Mouse (Mus musculus) neutrophil, adult 59 days (primary cell): Measurements from ENCODE around the gene Chst14. TPM values are rescaled to one million over a fixed set of nuclear protein-coding genes. Genes with fewer than 3 reads are reported as not detected.

Source experiments
- total RNA-seq, 2 experiments: library from RNA; stranded (reverse); gene quantifications; 1 replicate in 1 of 2; 2 replicates in 1 of 2; pipeline ENCODE4 v1.2.4; 2023

Gene Chst14
- total RNA-seq: 1 to 10 TPM; 3.4 to 4.7 TPM

GRCm38 (mm10) chr2:118926361-118926997 is at the start of gene Chst14:
Gene Chst14 (plus strand): TSS chr2:118926496.

GRCm38 (mm10) chr2:118899981-118900825 is 26.1 kb upstream of the Chst14 start, which contains the start of gene Bahd1:
Gene Bahd1 (plus strand): TSS chr2:118900377.

Other genes starting within 250 kb of the Chst14 start
- gene Ankrd63, start 222.5 kb upstream of the Chst14 start, total RNA-seq: 1 to 10 TPM; 1.1 TPM
- 100 to 1,000 TPM; 150 to 176 TPM for gene Plcb2, start 198.1 kb upstream of the Chst14 start, total RNA-seq
- 10 to 100 TPM; 11.4 to 12.8 TPM for gene Inafm2, start 180.7 kb upstream of the Chst14 start, total RNA-seq
- gene Ccdc9b, start 163.8 kb upstream of the Chst14 start, total RNA-seq: under 1 TPM; 0.18 to 0.75 TPM
- not detected for gene Phgr1, start 153.7 kb upstream of the Chst14 start, total RNA-seq
- not detected for gene Disp2, start 146.8 kb upstream of the Chst14 start, total RNA-seq
- 10 to 100 TPM; 42.2 to 53.8 TPM for gene Knstrn, start 112.5 kb upstream of the Chst14 start, total RNA-seq
- 10 to 100 TPM; 31.4 to 36.0 TPM for gene Ivd, start 64.5 kb upstream of the Chst14 start, total RNA-seq
- 10 to 100 TPM in 1 of 2 experiments, 1 to 10 TPM in 1; 8.3 to 10.1 TPM for gene Bahd1, start 26.1 kb upstream of the Chst14 start, total RNA-seq
- 1 to 10 TPM; 6.5 to 8.6 TPM for gene Ccdc32, start 102.9 kb downstream of the Chst14 start, total RNA-seq
- gene Rpusd2, start 108.3 kb downstream of the Chst14 start, total RNA-seq: 1 to 10 TPM; 3.0 to 3.6 TPM
- gene Knl1, start 120.6 kb downstream of the Chst14 start, total RNA-seq: 10 to 100 TPM; 27.6 to 28.1 TPM
- gene Rad51, start 186.3 kb downstream of the Chst14 start, total RNA-seq: 10 to 100 TPM; 17.5 to 20.2 TPM
- gene Rmdn3, start 230.5 kb downstream of the Chst14 start, total RNA-seq: 10 to 100 TPM; 14.0 to 15.0 TPM
- not detected for gene Gchfr, start 241.3 kb downstream of the Chst14 start, total RNA-seq
- under 1 TPM; 0.11 to 0.20 TPM for gene Gm14137, start 248.0 kb downstream of the Chst14 start, total RNA-seq